ENCODE assay signal across 24 mouse cellular contexts in the genomic region with DNA sequence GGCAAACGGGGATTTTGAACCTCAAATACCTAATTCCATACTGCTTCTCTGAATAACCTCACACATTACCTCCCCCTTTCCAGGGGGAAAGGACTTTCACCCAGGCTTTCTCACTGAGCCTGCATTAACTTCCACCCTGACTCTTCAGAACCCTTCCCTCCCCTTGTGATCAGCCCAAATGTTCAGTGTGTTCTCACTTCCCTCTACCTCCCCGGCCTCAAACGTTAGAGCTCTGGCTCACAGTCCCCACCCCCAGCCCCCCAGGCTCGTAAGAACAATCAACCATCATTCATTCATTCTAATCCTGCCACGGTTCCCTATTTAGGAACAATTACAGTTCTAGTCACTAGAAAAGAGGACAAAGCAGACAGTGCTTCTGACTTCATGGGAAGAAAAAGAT. TPM values are rescaled to one million over a fixed set of nuclear protein-coding genes. Genes with fewer than 3 reads are reported as not detected.
DNase-seq lines count a peak whose midpoint lies in the region; ATAC-seq lines count a peak whose summit lies in the region.
"Had no signal": no experiment of that assay in that cellular context is flagged by ENCODE, and none has a peak within 500 bp of the region (broad histone marks: within the 10 kb centered on the region; RNA-seq: fewer than 3 reads in every experiment).

No protein-coding gene starts in this region.

- H3K9ac ChIP-seq in forebrain, embryonic 16.5 days (replicated peaks; ENCODE audit: low read depth, low read length) = no peak overlapping the region
- no peak overlapping the region for H3K9ac ChIP-seq in forebrain, embryonic 14.5 days (ENCODE audit: low read length)
- H3K9ac ChIP-seq: embryonic facial prominence, embryonic 15.5 days; forebrain, embryonic 15.5 days; hindbrain, embryonic 13.5 days; intestine, embryonic 15.5 days had no signal

- 15% methylated on average over 5 of the region's 5 CpGs for WGBS in forebrain, embryonic 16.5 days
- 15% methylated on average over 5 of the region's 5 CpGs for WGBS in forebrain, embryonic 14.5 days
- 54% methylated on average over 5 of the region's 5 CpGs for WGBS in limb, embryonic 10.5 days

- no peak overlapping the region for H3K4me3 ChIP-seq in forebrain, embryonic 16.5 days (replicated peaks; ENCODE audit: low read length)
- no peak overlapping the region for H3K4me3 ChIP-seq in forebrain, embryonic 14.5 days (ENCODE audit: low read depth, low read length)
- H3K4me3 ChIP-seq in limb, embryonic 10.5 days = no peak overlapping the region
- H3K4me3 ChIP-seq: embryonic facial prominence, embryonic 15.5 days; erythroblast, embryonic 14.5 days; forebrain, embryonic 10.5 days; forebrain, embryonic 15.5 days; gastrocnemius, adult 2 months; heart, embryonic 10.5 days; hindbrain, embryonic 13.5 days; intestine, embryonic 15.5 days had no signal

- H3K36me3 ChIP-seq in forebrain, embryonic 16.5 days (ENCODE audit: control insufficient read depth, insufficient read depth) = no peaks in the 10 kb centered on the region
- H3K36me3 ChIP-seq in forebrain, embryonic 14.5 days (ENCODE audit: control insufficient read depth, insufficient read depth, low read length) = no peaks in the 10 kb centered on the region
- H3K36me3 ChIP-seq in limb, embryonic 10.5 days = 0 out of 2 replicates have a peak, but pooled peaks cover 2% of the 10 kb centered on the region
- H3K36me3 ChIP-seq: embryonic facial prominence, embryonic 15.5 days; forebrain, embryonic 10.5 days; forebrain, embryonic 15.5 days; heart, embryonic 10.5 days; hindbrain, embryonic 13.5 days; intestine, embryonic 15.5 days had no signal

- no peaks in the 10 kb centered on the region for H3K4me1 ChIP-seq in forebrain, embryonic 16.5 days (replicated peaks; ENCODE audit: control insufficient read depth, insufficient read depth, low read length)
- H3K4me1 ChIP-seq in forebrain, embryonic 14.5 days (ENCODE audit: control insufficient read depth, insufficient read depth, low read length) = no peaks in the 10 kb centered on the region
- H3K4me1 ChIP-seq in limb, embryonic 10.5 days = peaks cover 7% of the 10 kb centered on the region
- H3K4me1 ChIP-seq: embryonic facial prominence, embryonic 15.5 days; forebrain, embryonic 15.5 days; intestine, embryonic 15.5 days had no signal

- DNase-seq in forebrain, embryonic 14.5 days (ENCODE audit: low spot score) = no peak
- peak; percentile 15 for DNase-seq in retina, postnatal 1 day
- DNase-seq in retina, embryonic 14.5 days (ENCODE audit: low spot score) = no peak
- DNase-seq in kidney, adult 8-10 months = no peak
- DNase-seq in limb, embryonic 10.5 days (ENCODE audit: low spot score) = no peak
- no peak for DNase-seq in cerebellum, adult 11-12 months
- DNase-seq: adrenal gland, postnatal 10 days; cerebellum, adult 2 months; cerebellum, postnatal 10 days; embryo, embryonic 11 days; gastrocnemius, adult 2 months; gastrocnemius, postnatal 36 days; heart, adult 18-20 months; heart, postnatal 10 days; heart, postnatal 4 days had no signal

- H3K27me3 ChIP-seq in forebrain, embryonic 16.5 days (replicated peaks; ENCODE audit: control insufficient read depth, insufficient read depth, low read length) = no peaks in the 10 kb centered on the region
- H3K27me3 ChIP-seq in forebrain, embryonic 14.5 days (replicated peaks; ENCODE audit: control insufficient read depth, insufficient read depth, low read length) = no peaks in the 10 kb centered on the region
- H3K27me3 ChIP-seq in limb, embryonic 10.5 days (ENCODE audit: low read depth, poor library complexity, severe bottlenecking) = no peaks in the 10 kb centered on the region
- H3K27me3 ChIP-seq: embryonic facial prominence, embryonic 15.5 days; forebrain, embryonic 15.5 days; intestine, embryonic 15.5 days had no signal

- 0 out of 2 replicates have a peak overlapping the region, but pooled peaks have one; percentile 9 for H3K27ac ChIP-seq in forebrain, embryonic 16.5 days (ENCODE audit: low read length)
- H3K27ac ChIP-seq in forebrain, embryonic 14.5 days (ENCODE audit: low read depth, low read length) = no peak overlapping the region
- H3K27ac ChIP-seq in limb, embryonic 10.5 days = no peak overlapping the region
- H3K27ac ChIP-seq: embryonic facial prominence, embryonic 15.5 days; forebrain, embryonic 10.5 days; forebrain, embryonic 15.5 days; gastrocnemius, adult 2 months; heart, embryonic 10.5 days; hindbrain, embryonic 13.5 days; intestine, embryonic 15.5 days had no signal

- H3K9me3 ChIP-seq in forebrain, embryonic 16.5 days (ENCODE audit: control insufficient read depth, low read length) = no peaks in the 10 kb centered on the region
- no peaks in the 10 kb centered on the region for H3K9me3 ChIP-seq in forebrain, embryonic 14.5 days (replicated peaks; ENCODE audit: control insufficient read depth, low read length)
- H3K9me3 ChIP-seq in limb, embryonic 10.5 days (replicated peaks) = no peaks in the 10 kb centered on the region
- H3K9me3 ChIP-seq: embryonic facial prominence, embryonic 15.5 days; forebrain, embryonic 10.5 days; forebrain, embryonic 15.5 days; heart, embryonic 10.5 days; hindbrain, embryonic 13.5 days; intestine, embryonic 15.5 days had no signal

- H3K4me2 ChIP-seq in forebrain, embryonic 16.5 days (ENCODE audit: low read length) = no peak overlapping the region
- no peak overlapping the region for H3K4me2 ChIP-seq in forebrain, embryonic 14.5 days (ENCODE audit: low read length)
- H3K4me2 ChIP-seq: embryonic facial prominence, embryonic 15.5 days; forebrain, embryonic 15.5 days; hindbrain, embryonic 13.5 days; intestine, embryonic 15.5 days had no signal

- ATAC-seq in forebrain, embryonic 16.5 days = no peak
- ATAC-seq in forebrain, embryonic 14.5 days = no peak
- peak; percentile 95 for ATAC-seq in granulocyte monocyte progenitor cell, adult 5-6 weeks (replicated peaks; ENCODE audit: poor library complexity, severe bottlenecking)
- ATAC-seq: forebrain, embryonic 15.5 days; intestine, embryonic 15.5 days had no signal

RNA-seq across cellular contexts. Expression of gene Bbx, which starts 58.5 kb away (rescaled TPM):
- 27.4 and 30.2 TPM in 2 replicates for polyA plus RNA-seq in forebrain, embryonic 16.5 days (2015; fragmentation: Nextera tagmentation; extraction: Ambion mirVana)
- polyA plus RNA-seq in forebrain, embryonic 14.5 days (2014; fragmentation: Nextera tagmentation; extraction: Ambion mirVana) = 11.9 and 15.9 TPM in 2 replicates
- 22.8 and 29.6 TPM in 2 replicates for total RNA-seq in granulocyte monocyte progenitor cell, adult 5-6 weeks (2014; fragmentation: Nextera tagmentation)
- total RNA-seq in granulocyte monocyte progenitor cell, adult 5-6 weeks (2017) = 30.9 and 33.7 TPM in 2 replicates
- polyA plus RNA-seq in limb, embryonic 10.5 days (2016; fragmentation: Nextera tagmentation; extraction: Ambion mirVana) = 42.2 and 45.2 TPM in 2 replicates
